Mouse (Mus musculus) embryonic facial prominence, embryonic 15.5 days (tissue): ENCODE data around the gene Fes. TPM values are rescaled to one million over a fixed set of nuclear protein-coding genes. Genes with fewer than 3 reads are reported as not detected.

Source experiments
- ATAC-seq: fragments of 200-750 bp; cut with Nextera tagmentation; 2 replicates; pipeline ENCODE4 v1.8.0; 2017; ENCODE audit warnings: low read depth, moderate TSS enrichment; ENCODE audit not compliant: insufficient number of reproducible peaks, low FRiP score, low TSS enrichment
- H3K27ac ChIP-seq: fragments of 300-500 bp; sonication (generic); replicated peaks from 2 replicates; pipeline ENCODE4 v1.5.1; 2015; ENCODE audit warnings: mild to moderate bottlenecking, inconsistent platforms
- H3K27me3 ChIP-seq: fragments of 300-500 bp; sonication (generic); 2 replicates; pipeline ENCODE4 v1.6.1; 2015; ENCODE audit warnings: inconsistent platforms
- H3K36me3 ChIP-seq: fragments of 300-500 bp; sonication (generic); 2 replicates; pipeline ENCODE4 v1.6.1; 2015; ENCODE audit warnings: mild to moderate bottlenecking, inconsistent platforms
- H3K4me1 ChIP-seq: fragments of 300-500 bp; sonication (generic); 2 replicates; pipeline ENCODE4 v1.6.1; 2015; ENCODE audit warnings: inconsistent platforms
- H3K4me2 ChIP-seq: fragments of 300-500 bp; sonication (generic); replicated peaks from 2 replicates; pipeline ENCODE4 v1.6.1; 2015; ENCODE audit warnings: mild to moderate bottlenecking, inconsistent platforms
- H3K4me3 ChIP-seq: fragments of 300-500 bp; sonication (generic); replicated peaks from 2 replicates; pipeline ENCODE4 v1.5.1; 2015; ENCODE audit warnings: mild to moderate bottlenecking, inconsistent platforms
- H3K9ac ChIP-seq: fragments of 300-500 bp; sonication (generic); 2 replicates; pipeline ENCODE4 v1.6.1; 2015; ENCODE audit warnings: inconsistent platforms
- H3K9me3 ChIP-seq: fragments of 300-500 bp; sonication (generic); replicated peaks from 2 replicates; pipeline ENCODE4 v1.6.1; 2016; ENCODE audit warnings: inconsistent platforms
- WGBS: fragments of 180-500 bp; shearing (Covaris S2); methylation state at CpG from one replicate; pipeline ENCODE4 v1.1.7; 2015; 5-methylcytosine and 5-hydroxymethylcytosine counted together
- polyA plus RNA-seq: library from polyadenylated mRNA; unstranded; fragments of >200 nt; fragmentation: Nextera tagmentation; extraction: Ambion mirVana; gene quantifications from 2 replicates; pipeline ENCODE4 v1.2.1, GENCODE M21; 2015

The Fes gene
- polyA plus RNA-seq, 1 experiment from 2014 or later = 16.4 TPM

DNA sequence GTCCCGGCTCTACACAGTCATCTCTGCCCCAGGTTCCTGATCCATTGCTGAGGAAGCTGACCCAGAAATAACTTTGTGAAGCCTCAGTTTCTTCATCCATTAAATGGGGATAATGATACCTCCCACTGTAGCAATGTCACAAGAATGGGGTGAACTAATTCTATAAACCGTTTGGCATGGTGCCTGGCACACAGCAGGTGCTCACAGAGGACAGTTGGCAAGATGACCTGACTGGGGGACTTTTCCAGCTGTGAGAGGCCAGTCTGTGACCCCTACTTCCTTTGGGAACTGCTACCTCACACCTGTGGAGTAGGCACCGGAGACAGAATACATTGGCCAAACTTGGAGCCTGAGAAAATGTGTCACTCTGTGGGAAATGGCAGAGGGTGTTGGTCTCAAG lies 30.3 kb upstream of the Fes start:
- 74% methylated on average over 3 of the region's 3 CpGs for WGBS
- no peak for ATAC-seq
- H3K27me3 ChIP-seq = no peaks in the 10 kb centered on the region
- no peaks in the 10 kb centered on the region for H3K36me3 ChIP-seq
- H3K4me3 ChIP-seq = no peak overlapping the region
- H3K27ac ChIP-seq = no peak overlapping the region
- no peaks in the 10 kb centered on the region for H3K9me3 ChIP-seq
- no peak overlapping the region for H3K9ac ChIP-seq
- H3K4me1 ChIP-seq = peaks cover 2% of the 10 kb centered on the region
- no peak overlapping the region for H3K4me2 ChIP-seq

GRCm38 (mm10) chr7:80417601-80418000 lies 29.9 kb upstream of the Fes start:
- ATAC-seq = no peak
- Histone ChIP-seq H3K27me3 (no peaks in the 10 kb centered on the region), H3K9me3 (no peaks in the 10 kb centered on the region), H3K9ac (no peak overlapping the region), H3K4me1 (no peaks in the 10 kb centered on the region), H3K4me2 (no peak overlapping the region), H3K27ac (no peak overlapping the region), H3K36me3 (no peaks in the 10 kb centered on the region), H3K4me3 (no peak overlapping the region)

DNA sequence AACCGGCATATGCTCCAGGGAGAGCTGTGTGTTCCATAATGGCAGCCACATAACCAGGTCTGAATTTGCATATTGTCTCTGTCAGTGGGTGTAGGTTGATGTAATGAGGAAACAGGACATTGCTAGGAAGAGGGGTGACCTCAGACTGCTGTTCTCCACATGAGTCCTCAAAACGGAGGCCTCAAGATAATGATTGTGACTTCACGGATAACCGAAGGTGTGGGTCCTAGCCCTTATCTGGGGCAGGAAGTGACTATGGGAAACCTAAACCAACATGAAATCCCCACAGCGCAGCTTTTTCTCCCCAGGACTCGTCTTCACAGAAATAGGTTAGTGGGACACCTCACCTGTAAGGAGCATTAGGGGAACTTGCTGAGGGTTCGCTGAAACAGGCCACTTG lies 29.2 kb upstream of the Fes start:
- no peak overlapping the region for H3K27ac ChIP-seq
- H3K4me2 ChIP-seq = no peak overlapping the region
- ATAC-seq = no peak
- no peaks in the 10 kb centered on the region for H3K9me3 ChIP-seq
- no peaks in the 10 kb centered on the region for H3K27me3 ChIP-seq
- WGBS = 88% methylated on average over 7 of the region's 7 CpGs
- no peaks in the 10 kb centered on the region for H3K4me1 ChIP-seq
- no peak overlapping the region for H3K9ac ChIP-seq
- H3K36me3 ChIP-seq = no peaks in the 10 kb centered on the region
- no peak overlapping the region for H3K4me3 ChIP-seq

- Histone ChIP-seq H3K27ac (no peak overlapping the region), H3K36me3 (no peaks in the 10 kb centered on the region), H3K9me3 (no peaks in the 10 kb centered on the region), H3K9ac (no peak overlapping the region), H3K4me3 (no peak overlapping the region), H3K4me1 (no peaks in the 10 kb centered on the region), H3K4me2 (no peak overlapping the region), H3K27me3 (no peaks in the 10 kb centered on the region)
- no peak for ATAC-seq
- WGBS = 72% methylated on average over 7 of the region's 7 CpGs
Measured at GRCm38 (mm10) chr7:80414303-80414855, 26.6 kb upstream of the Fes start.

- H3K27me3 ChIP-seq = no peaks in the 10 kb centered on the region
- no peak overlapping the region for H3K4me3 ChIP-seq
- no peak for ATAC-seq
- WGBS = 73% methylated on average over 9 of the region's 9 CpGs
- no peaks in the 10 kb centered on the region for H3K36me3 ChIP-seq
- H3K9me3 ChIP-seq = no peaks in the 10 kb centered on the region
- no peaks in the 10 kb centered on the region for H3K4me1 ChIP-seq
- H3K9ac ChIP-seq = no peak overlapping the region
- H3K4me2 ChIP-seq = no peak overlapping the region
- H3K27ac ChIP-seq = no peak overlapping the region
Measured at GRCm38 (mm10) chr7:80413512-80414302, 26.0 kb upstream of the Fes start.

- Histone ChIP-seq H3K27me3 (no peaks in the 10 kb centered on the region), H3K27ac (no peak overlapping the region), H3K4me2 (no peak overlapping the region), H3K36me3 (no peaks in the 10 kb centered on the region), H3K9me3 (no peaks in the 10 kb centered on the region), H3K9ac (no peak overlapping the region), H3K4me3 (no peak overlapping the region), H3K4me1 (no peaks in the 10 kb centered on the region)
- no peak for ATAC-seq
- 65% methylated on average over 5 of the region's 5 CpGs for WGBS
Measured at GRCm38 (mm10) chr7:80412781-80413180, 25.0 kb upstream of the Fes start.

DNA sequence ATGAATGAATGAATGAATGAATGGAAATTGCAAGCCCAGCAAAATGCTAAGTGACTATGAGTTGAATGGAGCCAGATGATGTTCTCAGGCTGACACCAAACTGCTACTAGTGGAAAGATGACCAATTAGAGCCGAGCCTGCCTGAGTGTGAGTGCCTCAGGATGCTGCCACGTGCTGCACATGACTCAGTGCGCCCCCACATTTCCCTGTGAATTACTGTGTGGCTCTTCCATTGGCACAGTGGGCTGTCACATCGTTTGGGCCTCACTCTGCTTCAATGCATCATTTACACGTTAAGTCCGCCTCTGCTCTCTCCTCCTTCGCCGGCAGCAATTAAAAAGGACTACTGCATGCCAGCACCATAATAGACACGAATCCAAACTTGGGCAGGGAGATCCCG lies 24.5 kb upstream of the Fes start:
- H3K4me3 ChIP-seq = no peak overlapping the region
- no peaks in the 10 kb centered on the region for H3K36me3 ChIP-seq
- no peaks in the 10 kb centered on the region for H3K4me1 ChIP-seq
- no peak overlapping the region for H3K9ac ChIP-seq
- H3K4me2 ChIP-seq = no peak overlapping the region
- ATAC-seq = no peak
- 72% methylated on average over 10 of the region's 10 CpGs for WGBS
- no peaks in the 10 kb centered on the region for H3K9me3 ChIP-seq
- no peak overlapping the region for H3K27ac ChIP-seq
- no peaks in the 10 kb centered on the region for H3K27me3 ChIP-seq

DNA sequence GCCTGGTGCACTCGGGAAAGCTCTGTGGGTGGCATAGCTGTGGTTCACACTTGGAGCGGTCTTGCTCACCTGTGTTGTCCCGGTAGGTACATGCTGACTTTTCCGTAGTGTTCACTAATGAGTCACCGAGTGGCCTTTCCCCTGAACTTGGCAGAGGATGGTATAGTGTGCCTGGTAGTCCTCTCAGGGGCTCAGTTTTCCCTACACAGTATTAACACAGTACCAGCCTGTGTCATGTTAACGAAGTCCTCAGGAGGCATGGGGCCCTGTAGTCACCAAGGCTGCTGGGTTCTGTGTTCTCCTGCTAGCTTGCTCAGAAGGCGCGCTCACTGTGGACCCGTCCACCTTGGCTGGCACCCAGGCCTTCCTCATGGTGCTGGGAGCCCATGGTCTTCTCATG lies 22.6 kb upstream of the Fes start:
- 0 out of 2 replicates have a peak, but pooled peaks cover 3% of the 10 kb centered on the region for H3K4me1 ChIP-seq
- WGBS = 76% methylated on average over 9 of the region's 9 CpGs
- no peaks in the 10 kb centered on the region for H3K27me3 ChIP-seq
- H3K4me2 ChIP-seq = no peak overlapping the region
- H3K9me3 ChIP-seq = no peaks in the 10 kb centered on the region
- no peak overlapping the region for H3K9ac ChIP-seq
- ATAC-seq = no peak
- no peaks in the 10 kb centered on the region for H3K36me3 ChIP-seq
- H3K4me3 ChIP-seq = no peak overlapping the region
- H3K27ac ChIP-seq = no peak overlapping the region

DNA sequence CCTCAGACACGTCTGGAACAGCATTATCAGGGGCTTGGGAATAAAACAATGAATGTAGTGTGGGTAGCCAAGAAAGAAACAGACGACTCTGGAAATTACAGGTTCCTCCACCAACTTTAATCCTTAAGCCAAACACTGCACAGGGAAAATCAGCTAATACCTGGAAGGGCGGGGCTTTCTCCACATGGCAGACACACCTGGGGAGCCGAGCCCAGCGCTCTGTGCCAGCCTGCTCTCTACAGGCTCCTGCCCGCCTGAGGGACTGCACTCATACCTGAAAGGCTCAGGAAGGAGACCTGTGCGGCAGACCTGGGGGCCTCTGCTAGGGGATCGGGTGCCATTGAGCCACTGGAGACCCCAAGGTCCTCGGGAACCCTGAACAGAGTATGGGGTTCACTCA lies 20.0 kb upstream of the Fes start:
- ATAC-seq = peak; percentile 55; the same call in 1 of the 2 replicates
- Histone ChIP-seq H3K36me3 (no peaks in the 10 kb centered on the region), H3K9me3 (no peaks in the 10 kb centered on the region), H3K27ac (peak overlapping the region; percentile 48; the same call in 1 of the 2 replicates), H3K4me2 (no peak overlapping the region), H3K9ac (no peak overlapping the region), H3K27me3 (no peaks in the 10 kb centered on the region), H3K4me1 (peaks cover 18% of the 10 kb centered on the region), H3K4me3 (no peak overlapping the region)
- WGBS = 66% methylated on average over 9 of the region's 9 CpGs

DNA sequence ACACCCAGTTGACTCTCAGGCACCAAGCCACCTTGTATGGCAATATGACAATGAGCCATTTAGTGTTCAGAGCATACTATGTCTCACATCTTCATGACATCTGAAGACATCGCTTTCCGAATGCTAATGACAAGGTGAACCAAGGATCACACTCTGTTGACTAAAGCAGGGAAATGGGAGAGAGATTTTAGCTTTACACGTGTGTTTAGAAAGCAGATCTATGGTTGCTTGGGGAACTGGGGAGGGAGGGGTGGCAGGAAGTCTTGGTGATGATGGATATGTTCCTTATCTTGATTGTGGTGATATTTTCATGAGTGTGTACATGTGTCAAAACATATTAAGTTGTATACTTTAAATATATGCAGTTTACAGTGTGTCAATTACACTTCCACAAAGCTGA lies 18.4 kb upstream of the Fes start:
- no peaks in the 10 kb centered on the region for H3K36me3 ChIP-seq
- whole genome bisulfite sequencing = 87% methylated on average over 3 of the region's 3 CpGs
- no peaks in the 10 kb centered on the region for H3K9me3 ChIP-seq
- no peak overlapping the region for H3K4me2 ChIP-seq
- H3K27me3 ChIP-seq = no peaks in the 10 kb centered on the region
- H3K4me3 ChIP-seq = no peak overlapping the region
- H3K4me1 ChIP-seq = peaks cover 26% of the 10 kb centered on the region
- no peak overlapping the region for H3K27ac ChIP-seq
- no peak for ATAC-seq
- H3K9ac ChIP-seq = no peak overlapping the region

- Histone ChIP-seq H3K4me1 (peaks cover 35% of the 10 kb centered on the region), H3K27me3 (no peaks in the 10 kb centered on the region), H3K9me3 (no peaks in the 10 kb centered on the region), H3K9ac (no peak within 1 kb of the TSS), H3K4me3 (no peak within 1 kb of the TSS), H3K4me2 (no peak within 1 kb of the TSS), H3K36me3 (no peaks in the 10 kb centered on the region), H3K27ac (peak within 1 kb of the TSS; percentile 93)
- ATAC-seq = no peak
- 66% methylated on average over 9 of the region's 9 CpGs for WGBS
Measured at GRCm38 (mm10) chr7:80405188-80405695, 17.5 kb upstream of the Fes start, which contains the start of gene Furin. Furin (minus strand) TSS chr7:80405436.
